ENCODE assay signal across 32 mouse cellular contexts in genomic region chr12:84640654-84641053, GRCm38 (mm10). TPM values are rescaled to one million over a fixed set of nuclear protein-coding genes. Genes with fewer than 3 reads are reported as not detected.
A peak's percentile ranks its signal among the peaks of the same experiment; 100 is the strongest.
DNase-seq lines count a peak whose midpoint lies in the region; ATAC-seq and TF ChIP-seq lines count a peak whose summit lies in the region.
"Had no signal": no experiment of that assay in that cellular context is flagged by ENCODE, and none has a peak within 500 bp of the region (broad histone marks: within the 10 kb centered on the region; RNA-seq: fewer than 3 reads in every experiment).

Gene Vrtn (plus strand): TSS chr12:84641019.

- H3K36me3 ChIP-seq in heart, embryonic 13.5 days, result no peaks in the 10 kb centered on the region
- H3K36me3 ChIP-seq in midbrain, embryonic 10.5 days, result no peaks in the 10 kb centered on the region
- H3K36me3 ChIP-seq in midbrain, embryonic 13.5 days, result no peaks in the 10 kb centered on the region
- H3K36me3 ChIP-seq in ES-E14 (ENCODE audit: control insufficient read depth, insufficient read depth, low read length, poor library complexity, severe bottlenecking), result no peaks in the 10 kb centered on the region
- H3K36me3 ChIP-seq: hindbrain, embryonic 15.5 days; intestine, embryonic 15.5 days had no signal

- no peak within 1 kb of the TSS for H3K27ac ChIP-seq in heart, embryonic 13.5 days (replicated peaks)
- H3K27ac ChIP-seq in midbrain, embryonic 10.5 days (replicated peaks), result no peak within 1 kb of the TSS
- H3K27ac ChIP-seq in midbrain, embryonic 13.5 days, result no peak within 1 kb of the TSS
- H3K27ac ChIP-seq in ES-E14 (ENCODE audit: insufficient read depth, low read depth, low read length, poor library complexity, severe bottlenecking), result peak within 1 kb of the TSS; percentile 48; the same call in 1 of the 2 replicates
- H3K27ac ChIP-seq: hindbrain, embryonic 15.5 days; intestine, embryonic 15.5 days; left cerebral cortex, adult 2 months had no signal

- no peaks in the 10 kb centered on the region for H3K9me3 ChIP-seq in heart, embryonic 13.5 days
- H3K9me3 ChIP-seq in midbrain, embryonic 10.5 days (replicated peaks), result no peaks in the 10 kb centered on the region
- no peaks in the 10 kb centered on the region for H3K9me3 ChIP-seq in midbrain, embryonic 13.5 days
- no peaks in the 10 kb centered on the region for H3K9me3 ChIP-seq in ES-E14 (ENCODE audit: control insufficient read depth, insufficient read depth, low read depth, low read length)
- H3K9me3 ChIP-seq: hindbrain, embryonic 15.5 days; intestine, embryonic 15.5 days had no signal

- in situ Hi-C loops in ES-E14 (cut with MboI; ENCODE audit: low sequenced_read_pairs in 2 of 2, unreplicated experiment in 2 of 2), result no loop called here

- H3K4me2 ChIP-seq in heart, embryonic 13.5 days, result peak within 1 kb of the TSS; percentile 24; the same call in 1 of the 2 replicates
- H3K4me2 ChIP-seq in midbrain, embryonic 13.5 days (replicated peaks), result no peak within 1 kb of the TSS
- H3K4me2 ChIP-seq: hindbrain, embryonic 15.5 days; intestine, embryonic 15.5 days had no signal

- H3K4me3 ChIP-seq in heart, embryonic 13.5 days, result peak within 1 kb of the TSS; percentile 11; the same call in 1 of the 2 replicates
- H3K4me3 ChIP-seq in midbrain, embryonic 10.5 days, result 0 out of 2 replicates have a peak within 1 kb of the TSS, but pooled peaks have one; percentile 4
- no peak within 1 kb of the TSS for H3K4me3 ChIP-seq in midbrain, embryonic 13.5 days (replicated peaks)
- peak within 1 kb of the TSS; percentile 33 to 50; a peak in 3 of 4 replicates for H3K4me3 ChIP-seq in ES-E14 (ENCODE audit: insufficient read depth in 1 of 2, low read depth in 1 of 2, low read length in 2 of 2, poor library complexity in 1 of 2, severe bottlenecking in 1 of 2)
- H3K4me3 ChIP-seq: hindbrain, embryonic 15.5 days; intestine, embryonic 15.5 days; left cerebral cortex, adult 2 months had no signal

- H3K4me1 ChIP-seq in heart, embryonic 13.5 days, result peaks cover 8% of the 10 kb centered on the region; the same call in 1 of the 2 replicates
- H3K4me1 ChIP-seq in midbrain, embryonic 10.5 days, result peaks cover 19% of the 10 kb centered on the region
- H3K4me1 ChIP-seq in midbrain, embryonic 13.5 days (replicated peaks), result no peaks in the 10 kb centered on the region
- H3K4me1 ChIP-seq in ES-E14 (ENCODE audit: control insufficient read depth in 2 of 2, insufficient read depth in 2 of 2, low read length in 2 of 2, poor library complexity in 1 of 2), result peaks cover 0 to 2% of the 10 kb centered on the region in 2 experiments; a peak in 3 of 4 replicates
- H3K4me1 ChIP-seq: hindbrain, embryonic 15.5 days; intestine, embryonic 15.5 days had no signal

- no peak for DNase-seq in heart, postnatal 25 days (ENCODE audit: low spot score)
- DNase-seq in midbrain, embryonic 10.5 days (ENCODE audit: low spot score), result no peak
- no peak for DNase-seq in ES-E14 (ENCODE audit: low read depth, low spot score)
- DNase-seq in urinary bladder, postnatal 4 days (ENCODE audit: low spot score in 2 of 2), result no peak
- DNase-seq: adrenal gland, postnatal 10 days; cerebellum, adult 2 months; cerebellum, postnatal 25 days; forebrain, postnatal 0 days; gastrocnemius, postnatal 25 days; heart, postnatal 4 days; kidney, adult 8-10 months; kidney, postnatal 10 days; lung, adult 18-20 months; lung, postnatal 10 days; right cerebral cortex, postnatal 25 days; spleen, adult 18-20 months; thymus, postnatal 14 days had no signal

- WGBS in heart, embryonic 13.5 days, result 8% methylated on average over 9 of the region's 9 CpGs
- 6% methylated on average over 9 of the region's 9 CpGs for WGBS in midbrain, embryonic 10.5 days
- 7% methylated on average over 9 of the region's 9 CpGs for WGBS in midbrain, embryonic 13.5 days

- H3K9ac ChIP-seq in heart, embryonic 13.5 days, result no peak within 1 kb of the TSS
- no peak within 1 kb of the TSS for H3K9ac ChIP-seq in midbrain, embryonic 13.5 days (replicated peaks)
- H3K9ac ChIP-seq in ES-E14 (ENCODE audit: insufficient read depth, low read depth, low read length, poor library complexity, severe bottlenecking), result no peak within 1 kb of the TSS
- H3K9ac ChIP-seq: forebrain, postnatal 0 days; hindbrain, embryonic 15.5 days; intestine, embryonic 15.5 days had no signal

- peaks cover 57% of the 10 kb centered on the region for H3K27me3 ChIP-seq in heart, embryonic 13.5 days (replicated peaks)
- peaks cover 59% of the 10 kb centered on the region for H3K27me3 ChIP-seq in midbrain, embryonic 10.5 days (ENCODE audit: low read depth, poor library complexity, severe bottlenecking)
- peaks cover 50% of the 10 kb centered on the region for H3K27me3 ChIP-seq in midbrain, embryonic 13.5 days

- intact Hi-C loops in heart, postnatal 25 days (cut with DNase I), result no loop called here

- ATAC-seq in heart, embryonic 13.5 days (ENCODE audit: extremely low read depth, insufficient number of reproducible peaks, low FRiP score, low TSS enrichment), result no peak
- ATAC-seq in midbrain, embryonic 13.5 days, result no peak
- ATAC-seq in granulocyte monocyte progenitor cell, adult 5-6 weeks (replicated peaks; ENCODE audit: poor library complexity, severe bottlenecking), result peak; percentile 20; the same call in 1 of the 2 replicates
- ATAC-seq: activated CD4-positive, CD25-positive, alpha-beta regulatory T cell, adult 4 months; forebrain, postnatal 0 days; intestine, embryonic 15.5 days; Patski had no signal

TF ChIP-seq in ES-E14, 5 proteins besides CTCF, POLR2A, EP300 and RAD21:
- TF ChIP-seq ZC3H11A (IDR thresholded peaks at IDR 0.05; ENCODE audit: borderline replicate concordance, low read depth, low read length), result no peak
- TF ChIP-seq HCFC1 (IDR thresholded peaks at IDR 0.05; ENCODE audit: borderline replicate concordance, insufficient read depth, low read length), result no peak
- TF ChIP-seq MAFK (IDR thresholded peaks at IDR 0.05; ENCODE audit: insufficient read depth, low read depth, low read length), result no peak
- TF ChIP-seq ZNF384 (IDR thresholded peaks at IDR 0.05; ENCODE audit: low read depth, low read length), result no peak
- TF ChIP-seq CHD2 (IDR thresholded peaks at IDR 0.05; ENCODE audit: low read depth, low read length), result no peak

RNA-seq across cellular contexts. Expression of gene Vrtn, which starts in this region (rescaled TPM):
- not detected in 2 replicates for polyA plus RNA-seq in heart, embryonic 13.5 days (2015; fragmentation: Nextera tagmentation; extraction: Ambion mirVana)
- total RNA-seq in heart, postnatal 25 days (2021), result not detected
- not detected in 2 replicates for polyA plus RNA-seq in midbrain, embryonic 10.5 days (2016; fragmentation: Nextera tagmentation; extraction: Ambion mirVana)
- polyA plus RNA-seq in midbrain, embryonic 13.5 days (2015; fragmentation: Nextera tagmentation; extraction: Ambion mirVana), result not detected in 2 replicates
- 4.1 and 5.8 TPM in 2 replicates for total RNA-seq in ES-E14 (2012; rRNA removed)
- not detected in 2 replicates for total RNA-seq in granulocyte monocyte progenitor cell, adult 5-6 weeks (2014; fragmentation: Nextera tagmentation)
- total RNA-seq in granulocyte monocyte progenitor cell, adult 5-6 weeks (2017), result not detected in 2 replicates
- total RNA-seq: adrenal gland, postnatal 10 days; forebrain, postnatal 0 days; gastrocnemius, postnatal 25 days; heart, adult 8-10 months; heart, postnatal 4 days; layer of hippocampus, postnatal 10 days; left cerebral cortex, adult 2 months; liver, adult 2 months had no signal
- polyA plus RNA-seq: activated CD4-positive, CD25-positive, alpha-beta regulatory T cell, adult 4 months; C2C12; cerebellum, adult 2 months; embryonic facial prominence, embryonic 14.5 days; intestine, embryonic 15.5 days; liver, adult 2 months; midbrain, embryonic 14.5 days; neural tube, embryonic 11.5 days; Patski had no signal

Comparison
In these comparisons a context has a peak if more than half of its experiments do, and no peak if none do; other contexts are left out.
1. Peak in ATAC-seq in granulocyte monocyte progenitor cell, adult 5-6 weeks; RNA of the gene not detected or under 1 TPM.